Mouse (Mus musculus) kidney, postnatal 4 days (tissue): ENCODE data around the gene Ogn.
"Not testable (repeated sequence)": the region's sequence is repeated elsewhere in the genome, so short reads cannot be mapped to it uniquely, and the experiment has no call there.

ENCODE experiments used
- DNase-seq, 2 experiments: peaks; one replicate each; pipeline ENCODE4 v3.0.0; 2021; ENCODE audit warnings: mixed read lengths in 2 of 2

The Ogn gene

GRCm38 (mm10) chr13:49607714-49608113 lies at the start of gene Ogn:
Gene Ogn (plus strand): TSS chr13:49608046.
- DNase-seq: peak; percentile 12 to 38

- peak; percentile 69 to 71 for DNase-seq
Measured at GRCm38 (mm10) chr13:49559185-49559584, 48.7 kb upstream of the Ogn start.

- DNase-seq: no peak
Measured at GRCm38 (mm10) chr13:49560886-49561285, 47.0 kb upstream of the Ogn start.

GRCm38 (mm10) chr13:49564347-49564746 lies 43.5 kb upstream of the Ogn start:
- DNase-seq: no peak

- DNase-seq: peak in 1 of 2 experiments; percentile 7
Measured at GRCm38 (mm10) chr13:49570371-49570770, 37.5 kb upstream of the Ogn start.

- DNase-seq: no peak
Measured at GRCm38 (mm10) chr13:49571418-49571817, 36.4 kb upstream of the Ogn start.

GRCm38 (mm10) chr13:49581541-49582530 lies 26.0 kb upstream of the Ogn start, which contains the start of gene Omd:
Gene Omd (plus strand): TSS chr13:49582462.
- DNase-seq: peak in 1 of 2 experiments; percentile 28

- no peak for DNase-seq
Measured at GRCm38 (mm10) chr13:49583859-49584258, 24.0 kb upstream of the Ogn start.

- peak; percentile 54 to 66 for DNase-seq
Measured at GRCm38 (mm10) chr13:49584307-49585005, 23.4 kb upstream of the Ogn start.

- no peak for DNase-seq
Measured at GRCm38 (mm10) chr13:49586062-49586461, 21.8 kb upstream of the Ogn start.

- DNase-seq: not testable (repeated sequence)
Measured at GRCm38 (mm10) chr13:49602541-49602940, 5.3 kb upstream of the Ogn start.

GRCm38 (mm10) chr13:49603603-49604002 lies 4.2 kb upstream of the Ogn start:
- DNase-seq: no peak

- DNase-seq: no peak
Measured at GRCm38 (mm10) chr13:49608589-49609322, 910 bp downstream of the Ogn start.

GRCm38 (mm10) chr13:49617021-49617420 lies 9.2 kb downstream of the Ogn start:
- DNase-seq: no peak

- DNase-seq: no peak
Measured at GRCm38 (mm10) chr13:49618365-49618764, 10.5 kb downstream of the Ogn start.

- no peak for DNase-seq
Measured at GRCm38 (mm10) chr13:49623216-49623615, 15.4 kb downstream of the Ogn start.

GRCm38 (mm10) chr13:49628167-49628566 lies 20.3 kb downstream of the Ogn start:
- DNase-seq: no peak

GRCm38 (mm10) chr13:49629076-49629475 lies 21.2 kb downstream of the Ogn start:
- no peak for DNase-seq

- no peak for DNase-seq
Measured at GRCm38 (mm10) chr13:49639965-49640364, 32.1 kb downstream of the Ogn start.

- no peak for DNase-seq
Measured at GRCm38 (mm10) chr13:49642650-49643049, 34.8 kb downstream of the Ogn start.

GRCm38 (mm10) chr13:49643669-49644362 lies 36.0 kb downstream of the Ogn start:
- DNase-seq: no peak
